Mouse (Mus musculus) ES-CJ7 (cell line): ENCODE measurements around the gene Exoc3l2.
A peak's percentile ranks its signal among the peaks of the same experiment; 100 is the strongest.

ENCODE experiments used
- DNase-seq: peaks from one replicate; pipeline ENCODE4 v3.0.0; 2011; ENCODE audit warnings: low read depth, low spot score

Exoc3l2 gene

GRCm38 (mm10) chr7:19456628-19457027 is 6.5 kb upstream of the Exoc3l2 start:
- DNase-seq, result no peak

- no peak for DNase-seq
Measured at GRCm38 (mm10) chr7:19457414-19458071, 5.6 kb upstream of the Exoc3l2 start.

DNA sequence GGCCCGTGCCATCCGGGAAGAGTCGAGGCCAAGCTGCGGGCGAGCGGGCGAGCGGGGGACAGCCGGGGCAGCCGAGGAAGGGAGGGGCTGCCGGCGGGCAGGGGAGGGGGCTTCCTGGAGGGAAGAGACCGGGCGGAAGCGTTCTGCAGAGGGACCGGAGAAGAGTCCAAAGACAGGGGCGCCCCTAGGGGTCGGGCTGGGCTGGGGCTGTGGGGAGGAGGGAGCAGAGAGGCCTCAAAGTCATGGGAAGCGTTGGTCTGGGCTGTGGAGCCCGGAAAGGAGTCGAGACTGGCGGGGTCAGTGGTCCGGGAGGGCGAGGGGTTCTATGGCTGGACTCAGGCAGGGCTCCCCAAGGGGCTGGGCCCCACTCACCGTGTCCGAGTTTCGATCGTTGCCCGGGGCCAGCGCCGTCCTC is 5.1 kb upstream of the Exoc3l2 start:
- DNase-seq, result peak; percentile 76

DNA sequence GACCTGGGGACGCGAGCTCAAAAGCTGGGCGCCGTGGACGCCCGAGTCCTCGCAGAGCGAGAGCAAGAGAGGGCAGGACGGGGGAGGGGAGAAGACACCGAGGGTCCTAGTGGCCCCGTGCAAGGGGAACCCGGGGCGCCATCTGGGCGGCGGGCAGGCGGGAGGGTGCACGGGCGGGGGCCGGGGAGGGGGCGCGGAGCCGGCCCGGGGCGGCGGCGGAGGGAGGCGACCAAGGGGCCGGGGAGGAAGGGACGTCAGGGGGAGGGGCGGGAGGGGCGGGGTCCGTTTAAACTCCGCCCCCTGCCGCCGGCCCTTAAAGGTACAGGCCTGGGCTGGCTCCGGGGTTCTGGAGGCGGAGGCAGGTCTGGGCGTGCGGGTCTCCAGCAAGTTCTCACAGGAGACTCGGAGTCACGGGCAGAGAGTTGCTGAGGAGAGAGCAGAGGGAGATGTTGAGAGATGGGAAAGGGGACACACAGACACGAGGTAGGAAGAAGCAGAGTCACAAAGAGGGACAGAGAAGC is 4.5 kb upstream of the Exoc3l2 start, which contains the start of gene Mark4:
TSS of gene Mark4 (minus strand) at position 231 of the 521 bp plus-strand sequence.
- DNase-seq, result peak; percentile 77

DNA sequence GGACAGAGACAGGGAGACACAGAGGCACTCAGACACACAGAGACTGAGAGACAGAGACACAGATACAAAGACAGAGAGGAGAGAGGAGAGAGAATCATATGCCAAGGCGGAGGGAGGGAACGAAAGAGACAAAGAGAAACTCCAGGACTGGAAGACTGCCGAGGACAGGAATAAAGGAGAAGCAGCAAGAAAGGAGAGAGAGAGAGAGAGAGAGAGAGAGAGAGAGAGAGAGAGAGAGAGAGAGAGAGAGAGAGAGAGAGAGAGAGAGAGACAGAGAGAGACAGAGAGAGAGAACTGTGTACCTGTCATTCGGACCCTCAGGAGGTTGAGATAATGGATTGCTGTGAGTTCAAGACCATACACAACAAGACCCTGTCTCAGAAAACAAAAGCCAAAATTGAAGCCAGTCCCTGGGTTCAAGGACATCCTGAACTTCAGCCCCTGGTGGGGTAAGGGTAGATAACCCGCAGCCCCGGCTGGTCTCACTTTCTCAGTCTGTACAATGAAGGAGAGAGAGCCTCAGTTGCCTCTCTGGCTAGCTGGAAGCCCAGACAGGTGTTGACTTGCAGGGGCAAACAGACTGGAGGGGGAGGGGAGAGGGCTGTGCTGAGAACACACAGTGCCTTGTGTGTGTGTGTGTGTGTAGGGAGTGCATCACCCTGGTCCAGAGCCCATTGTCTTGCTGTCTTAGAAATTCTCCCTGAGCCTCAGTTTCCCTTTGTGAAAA is 3.8 kb upstream of the Exoc3l2 start:
- peak; percentile 23 for DNase-seq

GRCm38 (mm10) chr7:19460500-19460899 is 2.6 kb upstream of the Exoc3l2 start:
- peak; percentile 53 for DNase-seq

DNA sequence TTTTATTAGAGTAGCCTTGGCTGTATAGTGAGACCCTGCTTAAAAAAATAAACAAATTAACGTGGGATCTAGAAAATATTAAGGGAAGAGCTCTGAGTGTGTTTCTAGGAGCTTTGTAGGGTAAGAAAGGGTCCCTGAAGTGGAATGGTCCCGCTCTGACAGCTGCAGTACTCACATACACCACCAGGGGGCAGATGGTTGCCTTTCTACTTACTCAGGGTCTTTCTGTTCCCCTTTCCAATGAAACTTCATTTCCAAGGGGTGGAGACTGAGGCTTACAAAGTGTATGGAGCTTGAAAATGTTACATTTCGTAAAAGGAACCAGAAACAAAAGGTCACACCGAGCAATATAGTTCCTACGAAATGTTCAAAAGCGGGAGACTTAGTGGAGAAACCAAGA is 1.6 kb upstream of the Exoc3l2 start:
- DNase-seq, result peak; percentile 79

DNA sequence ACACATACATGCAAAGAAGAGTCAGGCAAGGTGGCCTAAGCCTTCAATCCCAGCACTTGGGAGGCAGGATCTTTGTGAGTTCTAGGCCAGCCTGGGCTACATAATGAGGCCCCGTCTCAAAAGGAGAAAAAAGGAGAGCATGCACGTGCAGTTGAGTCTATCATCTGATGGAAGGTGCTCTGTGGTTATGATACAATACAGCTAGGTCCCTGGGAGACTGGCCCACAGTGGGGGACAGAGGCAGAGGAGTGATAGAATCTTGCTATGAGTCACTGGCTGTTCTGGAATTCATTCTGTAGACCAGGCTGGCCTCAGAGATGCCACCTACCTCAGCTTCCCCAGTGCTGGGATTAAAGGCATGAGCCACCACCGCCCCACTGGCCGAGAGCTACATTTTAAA is 688 bp upstream of the Exoc3l2 start:
- DNase-seq, result no peak

DNA sequence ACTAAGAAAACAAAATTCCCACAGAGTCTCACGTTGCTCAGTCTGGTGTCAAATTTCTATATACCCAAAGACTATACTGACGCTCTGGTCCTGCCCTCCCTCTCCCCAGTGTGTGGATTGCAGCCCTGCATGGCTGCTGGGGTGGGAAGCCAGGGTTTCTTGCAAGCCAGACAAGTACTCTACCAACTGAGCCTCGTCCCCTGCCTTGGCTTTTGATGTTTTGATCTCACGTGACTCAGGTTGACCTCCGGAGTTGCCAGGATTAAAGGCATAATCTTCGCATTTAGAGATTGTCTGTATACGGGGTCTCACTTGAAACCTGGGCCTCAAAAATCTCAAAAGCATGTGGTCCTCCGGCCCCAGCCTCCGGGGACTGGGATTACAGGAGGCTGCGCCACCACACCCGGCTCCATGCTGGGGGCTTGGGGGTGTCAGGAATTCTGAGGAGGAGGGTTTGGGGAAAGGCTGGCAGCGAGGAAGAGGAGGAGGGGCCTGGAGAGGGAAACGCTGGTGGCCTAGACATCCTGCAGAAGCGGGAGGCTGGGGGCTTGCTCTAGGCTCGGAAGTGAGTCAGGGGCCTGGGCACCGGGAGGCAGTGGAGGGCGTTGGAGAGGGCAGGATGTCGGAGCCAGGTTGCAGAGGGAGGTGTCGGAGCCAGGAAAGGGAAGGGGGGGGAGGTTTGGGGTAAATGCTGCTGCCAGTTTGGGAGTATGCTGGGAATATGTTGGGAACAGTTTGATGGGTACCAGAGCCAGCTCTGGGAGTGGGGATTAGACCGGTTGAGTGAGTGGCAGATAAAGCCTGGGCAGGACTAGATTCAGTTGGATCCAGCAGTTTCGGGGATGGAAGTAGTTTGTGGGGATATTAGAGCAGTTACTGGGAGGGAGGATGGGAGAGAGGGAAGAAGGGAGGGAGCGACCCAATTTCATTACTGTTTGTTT is 1.5 kb downstream of the Exoc3l2 start:
- no peak for DNase-seq

- no peak for DNase-seq
Measured at GRCm38 (mm10) chr7:19466602-19467145, 3.5 kb downstream of the Exoc3l2 start.

DNA sequence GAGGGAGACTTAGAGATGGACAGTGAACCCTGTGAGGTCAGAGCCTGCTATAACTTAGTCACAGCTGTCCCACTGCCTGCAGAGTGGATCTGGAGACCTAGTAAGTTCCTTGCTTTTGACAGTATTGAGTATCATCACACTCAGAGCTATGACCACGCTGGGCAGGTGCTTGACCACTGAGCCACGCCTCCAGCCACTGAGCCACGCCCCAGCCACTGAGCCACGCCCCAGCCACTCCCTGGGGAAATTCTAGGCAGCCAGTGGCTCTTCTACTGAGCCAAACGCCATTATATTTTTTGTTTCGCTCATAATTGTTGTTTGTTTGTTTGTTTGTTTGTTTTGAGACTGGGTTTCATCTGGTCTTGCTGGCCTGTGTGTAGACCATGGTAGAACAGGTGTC is 4.5 kb downstream of the Exoc3l2 start:
- no peak for DNase-seq

- DNase-seq, result no peak
Measured at GRCm38 (mm10) chr7:19468279-19468678, 5.1 kb downstream of the Exoc3l2 start.

GRCm38 (mm10) chr7:19469404-19469803 is 6.3 kb downstream of the Exoc3l2 start:
- no peak for DNase-seq

DNA sequence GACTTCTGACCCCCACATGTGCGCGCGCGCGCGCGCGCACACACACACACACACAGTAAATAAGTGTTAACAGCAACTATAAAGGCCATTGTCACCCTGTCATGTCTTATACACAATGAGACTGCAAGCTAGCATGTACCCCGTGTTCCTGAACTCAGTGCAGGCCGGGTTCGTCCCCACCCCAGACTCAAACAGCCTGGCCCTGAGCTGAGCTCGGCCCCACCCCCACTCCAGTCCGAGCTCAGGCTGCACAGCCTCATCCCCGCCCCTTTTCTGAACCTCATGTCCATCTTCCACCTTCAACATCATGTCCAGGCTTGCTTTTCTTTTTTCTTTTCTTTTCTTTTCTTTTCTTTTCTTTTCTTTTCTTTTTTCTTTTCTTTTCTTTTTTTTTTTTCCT is 7.2 kb downstream of the Exoc3l2 start:
- peak; percentile 45 for DNase-seq

- no peak for DNase-seq
Measured at GRCm38 (mm10) chr7:19472403-19472802, 9.3 kb downstream of the Exoc3l2 start.

DNA sequence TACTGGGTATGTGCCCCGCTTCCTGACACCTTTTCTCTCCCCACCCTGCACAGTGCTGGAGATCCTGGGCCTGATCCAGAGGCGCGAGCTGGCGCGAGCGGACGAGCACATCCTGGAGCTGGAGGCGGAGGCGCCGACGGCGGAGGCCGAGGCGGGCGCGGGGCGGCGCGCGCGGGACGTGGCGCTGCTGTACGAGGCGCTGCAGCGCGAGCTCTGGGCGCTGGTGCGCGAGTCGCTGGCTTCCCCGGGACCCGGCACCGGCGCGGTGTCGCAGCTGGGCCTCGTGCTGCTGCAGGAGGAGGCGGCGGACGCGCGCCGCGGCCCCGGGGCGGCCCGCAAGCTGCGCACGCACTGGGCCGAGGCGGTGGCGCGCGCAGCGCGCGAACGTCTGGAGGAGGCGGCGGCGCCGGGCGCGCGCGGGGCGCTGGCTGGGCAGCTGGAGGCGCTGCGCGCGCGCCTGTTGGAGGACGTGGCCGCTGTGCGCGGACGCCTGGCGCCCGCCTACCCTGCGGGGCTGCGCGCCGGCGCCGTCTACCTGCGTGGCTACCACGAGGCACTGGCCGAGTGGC is 10.8 kb downstream of the Exoc3l2 start:
- peak; percentile 69 for DNase-seq

- DNase-seq, result no peak
Measured at GRCm38 (mm10) chr7:19477084-19477483, 14.0 kb downstream of the Exoc3l2 start.

- DNase-seq, result no peak
Measured at GRCm38 (mm10) chr7:19477624-19478384, 14.7 kb downstream of the Exoc3l2 start.

DNA sequence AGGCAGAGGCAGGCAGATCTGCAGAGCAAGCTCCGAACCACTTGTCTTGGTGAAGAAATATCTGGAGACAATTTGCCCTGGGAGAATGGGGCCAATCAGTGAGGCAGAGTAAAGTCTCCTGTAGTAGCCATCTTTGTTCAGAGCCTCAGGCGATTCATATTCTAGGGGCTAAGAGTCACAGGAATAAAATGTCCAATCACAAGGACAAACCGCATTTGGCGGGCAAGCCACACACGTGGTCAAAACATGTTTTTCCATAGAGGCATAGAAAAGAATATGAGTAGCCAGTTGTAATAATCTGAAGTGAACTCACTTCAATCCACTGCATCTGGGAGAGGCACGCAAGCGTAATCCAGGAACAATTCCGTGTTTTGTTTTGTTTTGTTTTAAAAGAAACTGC is 20.1 kb downstream of the Exoc3l2 start:
- DNase-seq, result no peak

DNA sequence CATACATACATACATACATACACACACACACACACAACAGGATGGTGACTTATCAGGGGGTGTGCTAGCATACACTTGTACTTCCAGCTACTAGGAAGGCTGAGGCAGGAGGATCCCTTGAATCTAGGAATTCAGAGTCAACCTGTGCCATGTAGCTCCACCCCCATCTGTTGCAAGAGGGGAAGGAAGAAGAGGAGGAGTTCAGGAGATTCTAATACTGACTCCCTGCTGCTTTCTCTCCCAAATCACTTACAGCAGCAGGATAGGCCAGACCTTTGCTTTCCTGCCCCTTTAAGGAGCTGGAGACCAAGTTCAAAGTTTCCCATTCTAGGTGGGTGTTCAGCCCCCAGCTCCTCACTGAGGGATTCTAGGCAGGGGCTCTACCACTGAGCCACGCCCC is 22.4 kb downstream of the Exoc3l2 start:
- no peak for DNase-seq
